Mouse (Mus musculus): ENCODE results near the gene Usp39. TPM values are rescaled to one million over a fixed set of nuclear protein-coding genes. Genes with fewer than 3 reads are reported as not detected.

Usp39 gene
- total RNA-seq, 2 experiments from 2014 or later, result 42.1 to 71.7 TPM

Other genes starting within 250 kb of the Usp39 start
- gene St3gal5, start 247.6 kb downstream of the Usp39 start, total RNA-seq (2015), result 57.9 and 69.2 TPM in 2 replicates
- 73.5 and 121 TPM in 2 replicates for gene St3gal5, start 247.6 kb downstream of the Usp39 start, total RNA-seq (2017)
- 0.22 TPM in 1 of 2 replicates, not detected in the other for gene Atoh8, start 109.6 kb downstream of the Usp39 start, total RNA-seq (2015)
- gene Atoh8, start 109.6 kb downstream of the Usp39 start, total RNA-seq (2017), result 0.51 TPM in 1 of 2 replicates, not detected in the other
- gene Sftpb, start 40.6 kb downstream of the Usp39 start, total RNA-seq (2015), result 0.60 TPM in 1 of 2 replicates, not detected in the other
- gene Sftpb, start 40.6 kb downstream of the Usp39 start, total RNA-seq (2017), result not detected in 2 replicates
- gene 0610030E20Rik, start 2.1 kb upstream of the Usp39 start, total RNA-seq (2015), result 34.0 and 40.5 TPM in 2 replicates
- gene 0610030E20Rik, start 2.1 kb upstream of the Usp39 start, total RNA-seq (2017), result 26.7 and 30.7 TPM in 2 replicates
- 0.20 and 2.3 TPM in 2 replicates for gene Tmem150a, start 10.3 kb upstream of the Usp39 start, total RNA-seq (2015)
- 0.26 and 0.45 TPM in 2 replicates for gene Tmem150a, start 10.3 kb upstream of the Usp39 start, total RNA-seq (2017)
- gene Rnf181, start 21.8 kb upstream of the Usp39 start, total RNA-seq (2015), result 69.3 and 70.0 TPM in 2 replicates
- gene Rnf181, start 21.8 kb upstream of the Usp39 start, total RNA-seq (2017), result 49.5 and 52.1 TPM in 2 replicates
- 15.4 and 20.0 TPM in 2 replicates for gene Vamp5, start 35.3 kb upstream of the Usp39 start, total RNA-seq (2015)
- 6.5 and 12.4 TPM in 2 replicates for gene Vamp5, start 35.3 kb upstream of the Usp39 start, total RNA-seq (2017)
- gene Vamp8, start 45.5 kb upstream of the Usp39 start, total RNA-seq (2015), result 219 and 236 TPM in 2 replicates
- 199 and 241 TPM in 2 replicates for gene Vamp8, start 45.5 kb upstream of the Usp39 start, total RNA-seq (2017)
- gene Ggcx, start 69.1 kb upstream of the Usp39 start, total RNA-seq (2015), result 5.6 and 7.8 TPM in 2 replicates
- 6.0 and 8.3 TPM in 2 replicates for gene Ggcx, start 69.1 kb upstream of the Usp39 start, total RNA-seq (2017)
- 181 and 183 TPM in 2 replicates for gene Mat2a, start 94.4 kb upstream of the Usp39 start, total RNA-seq (2015)
- 95.4 and 105 TPM in 2 replicates for gene Mat2a, start 94.4 kb upstream of the Usp39 start, total RNA-seq (2017)
- gene Sh2d6, start 176.5 kb upstream of the Usp39 start, total RNA-seq (2015), result 0.25 TPM in 1 of 2 replicates, not detected in the other
- gene Sh2d6, start 176.5 kb upstream of the Usp39 start, total RNA-seq (2017), result 0.18 TPM in 1 of 2 replicates, not detected in the other
- 164 and 167 TPM in 2 replicates for gene Capg, start 199.2 kb upstream of the Usp39 start, total RNA-seq (2015)
- 341 and 407 TPM in 2 replicates for gene Capg, start 199.2 kb upstream of the Usp39 start, total RNA-seq (2017)